Mouse (Mus musculus): ENCODE data around the gene Kif1c.

DNA sequence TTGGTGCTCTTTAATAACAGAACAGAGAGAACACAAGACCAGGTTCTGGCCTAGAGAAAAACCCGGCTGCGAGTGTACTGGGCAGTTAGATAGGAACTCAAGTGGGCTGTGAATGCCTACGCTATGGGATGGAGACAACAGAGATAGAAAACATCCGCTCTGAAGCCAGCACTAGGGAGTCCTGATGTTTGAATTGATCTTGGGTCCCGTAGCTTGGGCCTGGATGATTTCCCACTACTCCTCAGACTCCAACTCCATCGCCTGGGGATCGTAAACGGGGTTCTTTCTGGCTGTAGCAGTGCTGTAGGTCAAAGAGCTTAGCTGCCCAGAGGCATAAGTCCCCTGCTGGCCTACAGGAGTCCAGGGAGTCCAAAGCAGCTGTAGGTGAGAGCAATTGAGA is 12.0 kb upstream of the Kif1c start:
- TF ChIP-seq CTCF (IDR thresholded peaks at IDR 0.05; ENCODE audit: insufficient read depth, low read length) (no peak), POLR2A (IDR thresholded peaks at IDR 0.05; ENCODE audit: borderline replicate concordance, extremely low read depth, low read depth, low read length) (no peak)
